Mouse (Mus musculus) erythroid progenitor cell, adult 5-6 weeks (primary cell): ENCODE results near the gene Gm10190. TPM values are rescaled to one million over a fixed set of nuclear protein-coding genes. Genes with fewer than 3 reads are reported as not detected.

ENCODE experiments used
- ATAC-seq: replicated peaks from 2 replicates; pipeline ENCODE4 v1.8.0; 2016; ENCODE audit warnings: moderate number of reproducible peaks, mild to moderate bottlenecking, moderate TSS enrichment, inconsistent platforms; ENCODE audit not compliant: poor library complexity, low FRiP score, severe bottlenecking
- total RNA-seq, 2 experiments: library from RNA; stranded (forward) in 1 of 2; stranded (reverse) in 1 of 2; fragments of 150-400 nt in 1 of 2; fragments of 186-747, 209-891 nt in 1 of 2; gene quantifications; 2 replicates each; pipeline versions ENCODE4 v1.2.3 to v1.2.4; 2015 to 2017; ENCODE audit warnings: low replicate concordance in 2 of 2

Gene Gm10190
- total RNA-seq, 2 experiments from 2014 or later, result not detected

GRCm38 (mm10) chr17:80323658-80324057, 49.7 kb downstream of the Gm10190 start:
- no peak for ATAC-seq

Other genes starting within 250 kb of the Gm10190 start
- 3.6 TPM in 1 of 2 replicates, not detected in the other for gene Galm, start 246.1 kb downstream of the Gm10190 start, total RNA-seq (2015; ENCODE audit: low replicate concordance)
- 0.53 and 1.2 TPM in 2 replicates for gene Galm, start 246.1 kb downstream of the Gm10190 start, total RNA-seq (2017; ENCODE audit: low replicate concordance)
- 167 and 184 TPM in 2 replicates for gene Srsf7, start 166.2 kb downstream of the Gm10190 start, total RNA-seq (2015; ENCODE audit: low replicate concordance)
- gene Srsf7, start 166.2 kb downstream of the Gm10190 start, total RNA-seq (2017; ENCODE audit: low replicate concordance), result 125 and 132 TPM in 2 replicates
- gene Ttc39d, start 166.1 kb downstream of the Gm10190 start, total RNA-seq (2015; ENCODE audit: low replicate concordance), result not detected in 2 replicates
- not detected in 2 replicates for gene Ttc39d, start 166.1 kb downstream of the Gm10190 start, total RNA-seq (2017; ENCODE audit: low replicate concordance)
- gene Gemin6, start 149.1 kb downstream of the Gm10190 start, total RNA-seq (2015; ENCODE audit: low replicate concordance), result 5.9 and 14.1 TPM in 2 replicates
- gene Gemin6, start 149.1 kb downstream of the Gm10190 start, total RNA-seq (2017; ENCODE audit: low replicate concordance), result 11.8 and 14.0 TPM in 2 replicates
- 3.8 and 13.3 TPM in 2 replicates for gene Morn2, start 83.3 kb downstream of the Gm10190 start, total RNA-seq (2015; ENCODE audit: low replicate concordance)
- gene Morn2, start 83.3 kb downstream of the Gm10190 start, total RNA-seq (2017; ENCODE audit: low replicate concordance), result 5.1 and 8.5 TPM in 2 replicates
- gene Dhx57, start 83.1 kb downstream of the Gm10190 start, total RNA-seq (2015; ENCODE audit: low replicate concordance), result 2.5 and 4.0 TPM in 2 replicates
- gene Dhx57, start 83.1 kb downstream of the Gm10190 start, total RNA-seq (2017; ENCODE audit: low replicate concordance), result 1.9 and 2.7 TPM in 2 replicates
- gene Arhgef33, start 66.1 kb downstream of the Gm10190 start, total RNA-seq (2015; ENCODE audit: low replicate concordance), result not detected in 2 replicates
- not detected in 2 replicates for gene Arhgef33, start 66.1 kb downstream of the Gm10190 start, total RNA-seq (2017; ENCODE audit: low replicate concordance)
- 10.8 and 16.3 TPM in 2 replicates for gene Sos1, start 106.9 kb upstream of the Gm10190 start, total RNA-seq (2015; ENCODE audit: low replicate concordance)
- gene Sos1, start 106.9 kb upstream of the Gm10190 start, total RNA-seq (2017; ENCODE audit: low replicate concordance), result 5.7 and 6.5 TPM in 2 replicates
- gene Cdkl4, start 204.3 kb upstream of the Gm10190 start, total RNA-seq (2015; ENCODE audit: low replicate concordance), result 2.2 TPM in 1 of 2 replicates, not detected in the other
- gene Cdkl4, start 204.3 kb upstream of the Gm10190 start, total RNA-seq (2017; ENCODE audit: low replicate concordance), result not detected in 2 replicates